Mouse (Mus musculus) C2C12 (cell line): ENCODE measurements around the gene Ube4b. TPM values are rescaled to one million over a fixed set of nuclear protein-coding genes. Genes with fewer than 3 reads are reported as not detected.

Source experiments
- H3K27me3 ChIP-seq: one replicate; pipeline ENCODE4 v1.6.1; 2011; ENCODE audit not compliant: control insufficient read depth, insufficient read depth, insufficient read length
- H3K36me3 ChIP-seq: one replicate; pipeline ENCODE4 v1.6.1; 2011; ENCODE audit not compliant: control insufficient read depth, insufficient read depth
- H3K4me3 ChIP-seq: one replicate; pipeline ENCODE4 v1.5.1; 2011; ENCODE audit warnings: mild to moderate bottlenecking, control low read depth; ENCODE audit not compliant: poor library complexity, insufficient read depth, severe bottlenecking
- H3K79me2 ChIP-seq: one replicate; pipeline ENCODE4 v1.6.1; 2011; ENCODE audit not compliant: control insufficient read depth, insufficient read depth
- H3K79me3 ChIP-seq: one replicate; pipeline ENCODE4 v1.6.1; 2011; ENCODE audit warnings: low read depth, control low read depth
- H3ac ChIP-seq: one replicate; pipeline ENCODE3; 2011; ENCODE audit warnings: low read depth; ENCODE audit not compliant: control insufficient read depth, insufficient read length
- CEBPB ChIP-seq: IDR thresholded peaks from one replicate; pipeline ENCODE4 v1.6.1; 2011; ENCODE audit warnings: low read depth, mild to moderate bottlenecking, control low read depth, moderate library complexity
- CTCF ChIP-seq: IDR thresholded peaks from one replicate; pipeline ENCODE4 v1.5.1; 2011; ENCODE audit not compliant: control insufficient read depth, insufficient read depth, insufficient read length
- FOSL1 ChIP-seq: IDR thresholded peaks from one replicate; pipeline ENCODE4 v1.8.0; 2011; ENCODE audit warnings: mild to moderate bottlenecking, low read length; ENCODE audit not compliant: poor library complexity, insufficient read depth, severe bottlenecking
- MAX ChIP-seq: IDR thresholded peaks from one replicate; pipeline ENCODE4 v1.6.1; 2011; ENCODE audit warnings: mild to moderate bottlenecking, control low read depth
- MYOD1 ChIP-seq: IDR thresholded peaks from one replicate; pipeline ENCODE4 v1.6.1; 2011; ENCODE audit warnings: low read depth; ENCODE audit not compliant: control insufficient read depth, insufficient read length
- MYOG ChIP-seq: IDR thresholded peaks from one replicate; pipeline ENCODE4 v1.6.1; 2011; ENCODE audit not compliant: control insufficient read depth, insufficient read length; ENCODE audit errors: extremely low read depth
- USF1 ChIP-seq: IDR thresholded peaks from one replicate; pipeline ENCODE4 v1.6.1; 2011; ENCODE audit warnings: low read depth, mild to moderate bottlenecking, control low read depth, moderate library complexity
- polyA plus RNA-seq: library from polyadenylated mRNA; unstranded; fragments of >200 nt; fragmentation: generic; extraction: Trizol; gene quantifications from one replicate; pipeline ENCODE4 v1.2.1, GENCODE M21; 2012; ENCODE audit warnings: missing spikeins

Ube4b gene
- polyA plus RNA-seq, 1 experiment = 51.6 TPM

DNA sequence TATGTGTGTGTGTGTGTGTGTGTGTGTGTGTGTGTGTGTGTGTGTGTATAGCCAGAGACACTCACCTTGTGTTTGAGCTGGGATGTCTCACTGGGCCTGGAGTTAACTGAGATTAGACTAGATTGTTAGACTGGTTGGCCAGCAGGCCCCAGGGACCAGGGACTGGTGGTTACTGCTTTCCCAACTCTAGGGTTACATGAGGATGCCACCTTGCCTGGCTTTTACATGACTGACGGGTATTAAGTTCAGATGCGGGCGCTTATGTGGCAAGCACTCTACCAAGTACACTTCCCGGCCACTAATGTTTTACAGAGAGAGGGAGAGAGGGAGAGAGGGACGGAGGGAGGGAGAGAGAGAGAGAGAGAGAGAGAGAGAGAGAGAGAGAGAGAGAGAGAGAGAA, 114.6 kb downstream of the Ube4b start:
- Histone ChIP-seq H3K79me3 (no peaks in the 10 kb centered on the region), H3ac (no peak overlapping the region), H3K4me3 (no peak overlapping the region), H3K36me3 (no peaks in the 10 kb centered on the region), H3K79me2 (peaks cover 5% of the 10 kb centered on the region), H3K27me3 (no peaks in the 10 kb centered on the region)
- TF ChIP-seq USF1 = no peak
- TF ChIP-seq CEBPB = no peak
- no peak for TF ChIP-seq FOSL1
- TF ChIP-seq CTCF = no peak
- no peak for TF ChIP-seq MAX
- no peak for TF ChIP-seq MYOD1
- no peak for TF ChIP-seq MYOG

DNA sequence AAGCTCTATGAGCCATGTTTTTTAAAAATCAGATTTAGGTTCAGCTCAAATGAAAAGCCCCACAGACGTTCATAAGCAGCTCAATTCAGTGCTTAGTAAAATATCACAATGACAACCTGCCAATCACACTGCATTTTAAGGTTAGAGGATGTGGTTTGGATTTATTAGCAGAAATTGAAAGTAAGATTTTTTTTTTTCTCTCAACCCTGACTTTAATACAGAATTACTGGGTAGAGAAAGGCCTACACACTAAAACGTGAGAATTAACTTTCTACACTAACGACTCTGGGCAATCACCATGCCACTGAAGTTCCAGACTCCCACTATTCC, 118.1 kb downstream of the Ube4b start:
- no peaks in the 10 kb centered on the region for H3K27me3 ChIP-seq
- no peak overlapping the region for H3ac ChIP-seq
- TF ChIP-seq MAX = no peak
- no peak for TF ChIP-seq MYOG
- no peak for TF ChIP-seq MYOD1
- no peak for TF ChIP-seq FOSL1
- TF ChIP-seq CEBPB = no peak
- TF ChIP-seq CTCF = no peak
- no peak for TF ChIP-seq USF1
- H3K79me3 ChIP-seq = peaks cover 32% of the 10 kb centered on the region
- H3K4me3 ChIP-seq = no peak overlapping the region
- H3K36me3 ChIP-seq = no peaks in the 10 kb centered on the region
- H3K79me2 ChIP-seq = peaks cover 41% of the 10 kb centered on the region

DNA sequence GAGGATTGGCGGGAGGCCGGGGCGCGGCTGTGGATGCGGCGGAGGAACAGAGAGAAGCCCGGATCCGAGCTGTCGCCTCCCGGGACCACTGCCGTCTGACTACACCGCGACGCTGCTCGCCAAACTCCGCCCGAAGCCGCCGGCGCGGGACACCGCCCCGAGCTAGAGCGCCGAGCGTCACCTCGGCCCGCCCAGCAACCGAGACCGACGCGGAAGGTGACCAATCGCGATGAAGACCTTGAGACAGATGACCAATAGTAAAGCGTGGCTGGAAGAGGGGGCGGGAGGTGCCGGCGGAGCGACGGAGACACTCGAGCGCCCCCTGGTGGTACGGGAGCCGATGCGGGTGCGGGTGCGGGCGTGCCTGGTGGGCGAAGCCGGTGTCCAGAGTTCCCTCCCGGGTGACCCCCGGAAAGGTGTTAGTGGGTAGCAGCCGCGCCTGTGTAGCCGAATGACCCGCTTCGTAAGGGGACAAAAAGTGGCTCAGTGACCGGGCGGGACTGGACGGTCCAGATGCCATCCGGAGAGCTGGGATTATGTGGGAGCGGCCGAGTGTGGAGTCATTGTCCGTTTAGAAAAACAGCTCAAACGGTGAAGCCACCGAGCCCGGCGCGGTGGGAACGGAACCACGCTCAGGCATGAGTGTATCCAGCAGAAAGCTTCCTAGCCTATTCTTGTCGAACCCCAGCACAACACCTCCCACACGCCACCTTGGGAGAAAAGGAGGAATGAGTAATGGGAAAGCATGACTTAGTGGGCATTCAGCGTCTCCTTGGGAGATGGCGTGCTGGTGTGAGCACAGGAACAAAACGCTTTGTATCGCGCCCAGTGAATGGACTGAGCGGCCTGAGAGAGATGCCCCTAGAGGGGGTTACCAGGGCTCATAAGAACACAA, 118.7 kb downstream of the Ube4b start, which contains the start of gene Kif1b:
Gene Kif1b, minus strand, starts transcription at position 98 of the 895 bp plus-strand sequence.
- H3K27me3 ChIP-seq = no peaks in the 10 kb centered on the region
- peak; percentile 98 for TF ChIP-seq CTCF
- no peak for TF ChIP-seq FOSL1
- H3K79me2 ChIP-seq = peaks cover 47% of the 10 kb centered on the region
- peak within 1 kb of the TSS; percentile 85 for H3ac ChIP-seq
- H3K36me3 ChIP-seq = no peaks in the 10 kb centered on the region
- peak within 1 kb of the TSS; percentile 85 for H3K4me3 ChIP-seq
- peaks cover 38% of the 10 kb centered on the region for H3K79me3 ChIP-seq

GRCm38 (mm10) chr4:149306712-149307595, 119.6 kb downstream of the Ube4b start:
- no peaks in the 10 kb centered on the region for H3K27me3 ChIP-seq
- H3K79me3 ChIP-seq = peaks cover 45% of the 10 kb centered on the region
- TF ChIP-seq FOSL1 (no peak), CTCF (no peak), MYOG (no peak), USF1 (no peak), MAX (no peak), MYOD1 (no peak), CEBPB (no peak)
- peak overlapping the region; percentile 85 for H3K4me3 ChIP-seq
- no peaks in the 10 kb centered on the region for H3K36me3 ChIP-seq
- H3K79me2 ChIP-seq = peaks cover 56% of the 10 kb centered on the region
- H3ac ChIP-seq = peak overlapping the region; percentile 85

DNA sequence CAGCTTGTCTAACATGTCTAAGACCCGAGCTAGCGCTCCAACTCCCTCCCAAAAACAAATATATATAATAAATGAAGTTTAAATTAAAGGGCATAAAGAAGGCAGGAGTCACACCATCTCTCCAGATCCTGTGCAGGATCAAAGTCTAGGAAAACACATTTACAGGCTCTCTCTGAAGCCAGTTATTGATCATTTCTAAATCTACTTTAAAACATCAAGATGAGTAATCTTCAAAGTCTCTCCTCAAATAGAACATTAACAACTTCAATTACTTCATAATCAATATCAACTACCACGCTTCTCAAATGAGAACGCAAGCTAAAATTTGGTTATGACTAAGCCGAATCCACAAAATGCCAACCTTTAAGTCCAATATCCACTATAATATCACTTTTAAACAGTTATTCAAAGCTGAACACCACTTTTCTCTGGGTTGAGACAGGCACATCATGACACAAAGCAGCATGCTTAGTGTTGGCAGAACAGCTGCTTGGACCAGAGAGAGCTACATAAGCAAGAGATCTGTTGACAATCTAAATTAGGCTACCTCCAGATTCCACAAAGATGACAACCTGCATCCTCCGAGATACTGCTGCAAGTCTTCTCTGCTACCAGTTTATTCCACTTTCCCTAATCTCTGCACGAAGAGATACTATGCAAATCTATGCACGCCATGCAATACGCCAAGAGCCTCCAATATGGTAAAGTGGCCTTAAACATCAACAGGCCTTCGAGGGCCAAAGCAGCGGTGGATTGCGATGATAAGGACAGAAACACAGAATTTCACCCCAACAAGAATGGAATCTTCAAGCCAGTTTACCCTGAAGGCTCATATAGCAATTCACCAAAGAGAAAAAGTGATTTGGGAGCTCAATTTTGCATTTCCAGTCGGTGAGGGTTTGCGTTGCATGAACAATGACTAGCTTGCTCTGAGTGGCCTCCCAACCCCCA, 120.5 kb downstream of the Ube4b start:
- peak overlapping the region; percentile 85 for H3K4me3 ChIP-seq
- H3K79me2 ChIP-seq = peaks cover 65% of the 10 kb centered on the region
- peaks cover 52% of the 10 kb centered on the region for H3K79me3 ChIP-seq
- TF ChIP-seq CEBPB (no peak), CTCF (no peak), USF1 (no peak), MAX (no peak), MYOG (no peak)
- H3K27me3 ChIP-seq = no peaks in the 10 kb centered on the region
- H3ac ChIP-seq = peak overlapping the region; percentile 85
- no peaks in the 10 kb centered on the region for H3K36me3 ChIP-seq
